9 mouse cellular contexts compared by ENCODE assay signal in genomic region chr16:10522811-10523210, GRCm38 (mm10). TPM values are rescaled to one million over a fixed set of nuclear protein-coding genes. Genes with fewer than 3 reads are reported as not detected.
A peak's percentile ranks its signal among the peaks of the same experiment; 100 is the strongest.
DNase-seq lines count a peak whose midpoint lies in the region; ATAC-seq lines count a peak whose summit lies in the region.
"Had no signal": no experiment of that assay in that cellular context is flagged by ENCODE, and none has a peak within 500 bp of the region (broad histone marks: within the 10 kb centered on the region; RNA-seq: fewer than 3 reads in every experiment).

No protein-coding gene starts in this region.

- no peak overlapping the region for H3K27ac ChIP-seq in forebrain, embryonic 14.5 days (ENCODE audit: low read depth, low read length)
- no peak overlapping the region for H3K27ac ChIP-seq in forebrain, embryonic 12.5 days
- H3K27ac ChIP-seq: limb, embryonic 12.5 days had no signal

- H3K4me1 ChIP-seq in forebrain, embryonic 14.5 days (ENCODE audit: control insufficient read depth, insufficient read depth, low read length): no peaks in the 10 kb centered on the region
- H3K4me1 ChIP-seq in forebrain, embryonic 12.5 days: no peaks in the 10 kb centered on the region

- no peaks in the 10 kb centered on the region for H3K36me3 ChIP-seq in forebrain, embryonic 14.5 days (ENCODE audit: control insufficient read depth, insufficient read depth, low read length)
- no peaks in the 10 kb centered on the region for H3K36me3 ChIP-seq in forebrain, embryonic 12.5 days (replicated peaks)
- H3K36me3 ChIP-seq: limb, embryonic 12.5 days had no signal

- H3K4me2 ChIP-seq in forebrain, embryonic 14.5 days (ENCODE audit: low read length): no peak overlapping the region
- H3K4me2 ChIP-seq in forebrain, embryonic 12.5 days: no peak overlapping the region
- H3K4me2 ChIP-seq: limb, embryonic 12.5 days had no signal

- no peaks in the 10 kb centered on the region for H3K27me3 ChIP-seq in forebrain, embryonic 14.5 days (replicated peaks; ENCODE audit: control insufficient read depth, insufficient read depth, low read length)
- H3K27me3 ChIP-seq in forebrain, embryonic 12.5 days: no peaks in the 10 kb centered on the region
- H3K27me3 ChIP-seq: limb, embryonic 12.5 days had no signal

- WGBS in forebrain, embryonic 14.5 days: 91% methylated on average over 1 of the region's 1 CpGs
- WGBS in forebrain, embryonic 12.5 days: 80% methylated on average over 1 of the region's 1 CpGs

- no peak overlapping the region for H3K9ac ChIP-seq in forebrain, embryonic 14.5 days (ENCODE audit: low read length)
- no peak overlapping the region for H3K9ac ChIP-seq in forebrain, embryonic 12.5 days
- H3K9ac ChIP-seq: limb, embryonic 12.5 days had no signal

- peak; percentile 66 for DNase-seq in forebrain, embryonic 14.5 days (ENCODE audit: low spot score)
- peak; percentile 77 for DNase-seq in urinary bladder, postnatal 14 days (ENCODE audit: low spot score)
- DNase-seq in urinary bladder, postnatal 10 days (ENCODE audit: low spot score): no peak
- DNase-seq in embryo, embryonic 9.5 days (ENCODE audit: extremely low spot score): peak; percentile 59
- peak; percentile 85 to 87 for DNase-seq in kidney, postnatal 4 days
- peak; percentile 67 to 85 for DNase-seq in lung, postnatal 4 days
- peak; percentile 73 to 76 for DNase-seq in spleen, postnatal 36 days (ENCODE audit: low spot score in 2 of 2)

- no peak overlapping the region for H3K4me3 ChIP-seq in forebrain, embryonic 14.5 days (ENCODE audit: low read depth, low read length)
- no peak overlapping the region for H3K4me3 ChIP-seq in forebrain, embryonic 12.5 days (replicated peaks)
- H3K4me3 ChIP-seq: limb, embryonic 12.5 days had no signal

- ATAC-seq in forebrain, embryonic 14.5 days: no peak
- ATAC-seq in forebrain, embryonic 12.5 days (ENCODE audit: low FRiP score): no peak

- H3K9me3 ChIP-seq in forebrain, embryonic 14.5 days (replicated peaks; ENCODE audit: control insufficient read depth, low read length): no peaks in the 10 kb centered on the region
- H3K9me3 ChIP-seq in forebrain, embryonic 12.5 days: no peaks in the 10 kb centered on the region
- H3K9me3 ChIP-seq: limb, embryonic 12.5 days had no signal

RNA-seq across cellular contexts. Expression of gene Dexi, which starts 20.0 kb away (rescaled TPM):
- 16.9 and 21.6 TPM in 2 replicates for polyA plus RNA-seq in forebrain, embryonic 14.5 days (2014; fragmentation: Nextera tagmentation; extraction: Ambion mirVana)
- 20.4 and 22.6 TPM in 2 replicates for polyA plus RNA-seq in forebrain, embryonic 12.5 days (2016; fragmentation: Nextera tagmentation; extraction: Ambion mirVana)

RNA-seq across cellular contexts. Expression of gene Clec16a, which starts 22.3 kb away (rescaled TPM):
- 50.2 and 65.6 TPM in 2 replicates for polyA plus RNA-seq in forebrain, embryonic 14.5 days (2014; fragmentation: Nextera tagmentation; extraction: Ambion mirVana)
- 51.0 and 53.9 TPM in 2 replicates for polyA plus RNA-seq in forebrain, embryonic 12.5 days (2016; fragmentation: Nextera tagmentation; extraction: Ambion mirVana)

RNA-seq across cellular contexts. Expression of gene Ciita, which starts 43.0 kb away (rescaled TPM):
- 0.12 and 0.15 TPM in 2 replicates for polyA plus RNA-seq in forebrain, embryonic 14.5 days (2014; fragmentation: Nextera tagmentation; extraction: Ambion mirVana)
- polyA plus RNA-seq in forebrain, embryonic 12.5 days (2016; fragmentation: Nextera tagmentation; extraction: Ambion mirVana): 0.32 and 0.42 TPM in 2 replicates
